Mouse (Mus musculus): ENCODE data around the gene Asic2.

The Asic2 gene

DNA sequence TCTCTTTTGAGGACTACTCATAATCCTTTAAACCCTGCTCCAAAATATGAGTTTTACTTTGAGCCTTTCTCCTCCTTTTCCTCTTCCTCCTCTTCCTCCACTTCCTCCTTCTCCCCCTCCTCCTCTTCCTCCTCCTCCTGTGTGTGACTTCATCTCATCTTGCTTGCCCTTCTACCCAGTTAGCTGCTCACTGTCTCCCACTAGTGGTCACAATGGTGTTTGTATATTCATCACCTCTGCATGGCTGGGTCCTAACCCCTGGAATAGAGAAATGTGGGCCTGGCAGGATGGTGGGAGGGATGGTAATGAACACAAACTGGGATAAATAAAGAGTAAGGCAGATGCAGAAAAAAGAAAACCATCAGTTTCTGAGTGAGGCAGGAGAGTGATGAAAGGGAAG, 492.0 kb downstream of the Asic2 start:
- no peak overlapping the region for H3K4me3 ChIP-seq (replicated peaks; ENCODE audit: low read length)
- TF ChIP-seq CTCF (conservative IDR thresholded peaks at IDR 0.05; ENCODE audit: low read length) (peak; percentile 76), NANOG (IDR thresholded peaks at IDR 0.05; ENCODE audit: borderline replicate concordance, low read length) (no peak)
- H3K36me3 ChIP-seq (ENCODE audit: insufficient read depth, low read length): no peaks in the 10 kb centered on the region

DNA sequence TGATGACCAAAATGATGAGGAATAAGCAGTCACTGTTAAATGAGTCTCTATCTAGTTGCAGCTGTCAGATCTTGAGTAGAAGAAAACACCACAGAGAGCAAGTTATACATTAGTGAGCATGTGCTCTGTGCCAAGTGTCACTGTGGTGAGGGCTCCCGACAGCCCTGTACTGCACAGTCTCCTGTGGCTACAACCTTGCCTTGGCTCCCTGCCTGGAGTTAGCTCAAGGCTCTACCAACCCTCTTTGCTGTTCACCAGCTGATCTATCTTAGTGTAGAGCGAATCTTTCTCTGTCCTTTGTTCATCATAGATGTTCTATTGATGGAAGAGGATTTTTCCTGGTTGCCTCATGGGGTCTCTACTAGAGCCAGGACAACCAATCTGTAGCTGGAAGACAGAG, 494.1 kb downstream of the Asic2 start:
- Histone ChIP-seq H3K9me3 (ENCODE audit: low read length) (no peaks in the 10 kb centered on the region), H3K4me3 (replicated peaks; ENCODE audit: low read length) (no peak overlapping the region), H3K36me3 (ENCODE audit: insufficient read depth, low read length) (no peaks in the 10 kb centered on the region), H3K27me3 (ENCODE audit: insufficient read depth, low read length) (peaks cover 2% of the 10 kb centered on the region; the same call in 1 of the 2 replicates), H3K4me1 (replicated peaks; ENCODE audit: low read depth, low read length) (no peaks in the 10 kb centered on the region)
- TF ChIP-seq POU5F1 (IDR thresholded peaks at IDR 0.05; ENCODE audit: borderline replicate concordance, low read length) (no peak), NANOG (IDR thresholded peaks at IDR 0.05; ENCODE audit: borderline replicate concordance, low read length) (no peak), CTCF (conservative IDR thresholded peaks at IDR 0.05; ENCODE audit: low read length) (no peak)

More for the DNA sequence above, 492.0 kb downstream of the Asic2 start:
- H3K27me3 ChIP-seq (ENCODE audit: insufficient read depth, low read length): peaks cover 2% of the 10 kb centered on the region; the same call in 1 of the 2 replicates
- H3K9me3 ChIP-seq (ENCODE audit: low read length): no peaks in the 10 kb centered on the region
- no peaks in the 10 kb centered on the region for H3K4me1 ChIP-seq (replicated peaks; ENCODE audit: low read depth, low read length)

DNA sequence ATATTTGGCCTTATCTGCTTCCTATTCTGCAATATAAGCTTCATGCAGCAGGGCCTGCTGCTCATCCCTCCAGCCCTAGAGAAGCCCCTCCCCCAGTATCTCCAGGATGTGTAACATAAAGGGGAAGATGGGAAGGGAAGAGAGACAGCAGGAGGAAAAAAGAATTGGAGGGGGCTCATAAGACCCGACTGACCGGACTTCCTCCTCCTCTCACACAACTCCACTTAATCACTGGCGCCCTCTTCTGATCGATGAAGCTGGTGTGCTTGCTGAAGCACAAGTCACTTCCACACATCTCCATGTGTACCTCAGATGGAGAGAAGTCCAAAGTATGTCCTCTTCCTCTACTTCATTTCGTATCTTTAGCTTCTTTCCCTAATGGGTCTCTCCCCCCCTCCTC, 506.1 kb downstream of the Asic2 start:
- 0 out of 2 replicates have a peak, but pooled peaks cover 2% of the 10 kb centered on the region for H3K27me3 ChIP-seq (ENCODE audit: insufficient read depth, low read length)
- H3K4me1 ChIP-seq (replicated peaks; ENCODE audit: low read depth, low read length): no peaks in the 10 kb centered on the region
- TF ChIP-seq CTCF (conservative IDR thresholded peaks at IDR 0.05; ENCODE audit: low read length) (peak; percentile 36), NANOG (IDR thresholded peaks at IDR 0.05; ENCODE audit: borderline replicate concordance, low read length) (no peak), POU5F1 (IDR thresholded peaks at IDR 0.05; ENCODE audit: borderline replicate concordance, low read length) (no peak)
- H3K36me3 ChIP-seq (ENCODE audit: insufficient read depth, low read length): no peaks in the 10 kb centered on the region
- no peak overlapping the region for H3K4me3 ChIP-seq (replicated peaks; ENCODE audit: low read length)
- no peaks in the 10 kb centered on the region for H3K9me3 ChIP-seq (ENCODE audit: low read length)

DNA sequence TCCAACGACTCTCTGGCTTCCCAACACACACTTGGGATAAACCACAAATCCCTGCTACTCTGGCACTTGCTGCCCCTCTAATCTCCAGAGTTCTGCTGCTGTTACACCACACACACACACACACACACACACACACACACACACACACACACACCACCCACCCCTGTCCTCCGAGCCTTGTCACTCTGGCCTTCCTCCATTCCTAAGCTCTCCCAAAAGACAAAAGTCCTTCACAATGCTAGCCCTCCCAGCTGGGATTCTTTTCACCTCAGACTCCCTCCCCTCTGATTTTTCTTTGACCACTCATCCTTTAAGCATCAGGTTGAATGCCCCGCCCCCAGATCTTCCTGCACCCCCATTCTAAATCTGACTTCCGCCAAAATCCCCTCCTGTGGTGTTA, 506.5 kb downstream of the Asic2 start:
- Histone ChIP-seq H3K4me1 (replicated peaks; ENCODE audit: low read depth, low read length) (no peaks in the 10 kb centered on the region), H3K36me3 (ENCODE audit: insufficient read depth, low read length) (no peaks in the 10 kb centered on the region), H3K9me3 (ENCODE audit: low read length) (no peaks in the 10 kb centered on the region), H3K4me3 (replicated peaks; ENCODE audit: low read length) (no peak overlapping the region), H3K27me3 (ENCODE audit: insufficient read depth, low read length) (0 out of 2 replicates have a peak, but pooled peaks cover 2% of the 10 kb centered on the region)
- TF ChIP-seq CTCF (conservative IDR thresholded peaks at IDR 0.05; ENCODE audit: low read length) (no peak), POU5F1 (IDR thresholded peaks at IDR 0.05; ENCODE audit: borderline replicate concordance, low read length) (no peak), NANOG (IDR thresholded peaks at IDR 0.05; ENCODE audit: borderline replicate concordance, low read length) (no peak)

DNA sequence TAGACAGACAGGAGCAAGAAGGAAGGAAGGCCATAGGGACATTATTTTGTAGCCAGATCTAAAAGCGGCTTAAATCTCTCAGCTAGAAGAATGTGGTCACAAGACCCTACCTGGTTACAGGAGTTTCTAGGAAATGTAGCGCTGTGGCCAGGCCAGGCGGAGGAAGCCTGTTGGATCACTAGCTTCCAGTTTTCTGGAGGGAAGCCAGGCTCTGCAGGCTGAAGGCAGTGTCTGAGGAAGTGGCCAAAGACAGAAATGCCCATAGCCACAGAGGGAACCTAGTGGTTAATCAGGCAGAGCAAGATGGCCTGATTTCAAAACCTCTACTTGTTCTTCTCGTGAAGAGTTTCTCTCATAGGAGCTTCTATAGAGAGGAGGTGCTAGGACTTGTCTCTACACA, 513.3 kb downstream of the Asic2 start:
- no peak for TF ChIP-seq NANOG (IDR thresholded peaks at IDR 0.05; ENCODE audit: borderline replicate concordance, low read length)
- peaks cover 5% of the 10 kb centered on the region for H3K4me1 ChIP-seq (replicated peaks; ENCODE audit: low read depth, low read length)
- no peak overlapping the region for H3K4me3 ChIP-seq (replicated peaks; ENCODE audit: low read length)
- no peaks in the 10 kb centered on the region for H3K9me3 ChIP-seq (ENCODE audit: low read length)
- H3K27me3 ChIP-seq (ENCODE audit: insufficient read depth, low read length): 0 out of 2 replicates have a peak, but pooled peaks cover 8% of the 10 kb centered on the region
- no peaks in the 10 kb centered on the region for H3K36me3 ChIP-seq (ENCODE audit: insufficient read depth, low read length)

DNA sequence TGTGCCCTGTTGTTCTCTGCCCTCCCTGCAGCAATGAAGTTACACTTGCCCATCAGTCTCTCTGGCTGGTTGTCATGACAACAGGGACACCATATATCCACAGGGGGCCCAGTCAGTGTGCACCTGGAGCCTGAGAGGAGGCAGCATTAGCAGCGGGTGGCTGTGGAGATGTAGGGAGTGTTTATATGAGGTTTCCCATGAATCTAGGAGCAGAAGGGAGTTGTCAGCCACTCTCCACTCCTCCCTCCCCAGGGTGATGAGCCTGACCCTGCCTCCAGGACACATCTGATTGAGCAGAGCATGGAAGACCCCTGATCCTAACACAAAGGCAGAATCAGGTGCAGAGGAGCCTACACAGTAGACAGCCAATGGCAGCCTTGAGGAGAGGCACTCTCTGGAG, 514.1 kb downstream of the Asic2 start:
- H3K4me3 ChIP-seq (replicated peaks; ENCODE audit: low read length): no peak overlapping the region
- H3K4me1 ChIP-seq (replicated peaks; ENCODE audit: low read depth, low read length): peaks cover 5% of the 10 kb centered on the region
- no peak for TF ChIP-seq POU5F1 (IDR thresholded peaks at IDR 0.05; ENCODE audit: borderline replicate concordance, low read length)
- no peaks in the 10 kb centered on the region for H3K9me3 ChIP-seq (ENCODE audit: low read length)
- no peaks in the 10 kb centered on the region for H3K36me3 ChIP-seq (ENCODE audit: insufficient read depth, low read length)
- 0 out of 2 replicates have a peak, but pooled peaks cover 8% of the 10 kb centered on the region for H3K27me3 ChIP-seq (ENCODE audit: insufficient read depth, low read length)

DNA sequence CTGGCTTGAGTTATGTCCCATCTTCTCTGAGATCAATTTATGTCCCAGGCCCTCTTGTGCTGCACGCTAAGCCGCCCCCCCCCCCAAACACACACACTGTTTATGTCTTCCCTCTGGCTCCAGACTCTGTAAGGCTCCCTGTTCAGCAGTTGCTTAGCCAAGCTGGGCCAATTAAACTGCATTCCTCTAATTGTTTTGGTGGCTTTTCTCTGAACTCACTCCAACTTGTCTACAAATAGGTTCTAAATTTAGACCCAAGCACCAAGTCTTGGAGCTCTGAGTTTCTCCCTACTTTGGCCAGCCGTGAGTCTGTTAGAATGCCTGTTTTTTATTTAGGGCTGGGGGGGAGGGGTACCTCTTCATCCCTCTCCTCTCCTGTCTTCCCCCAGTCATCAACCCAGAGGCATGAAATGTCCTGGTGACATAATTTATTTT, 519.0 kb downstream of the Asic2 start:
- H3K4me1 ChIP-seq (replicated peaks; ENCODE audit: low read depth, low read length): peaks cover 4% of the 10 kb centered on the region
- H3K36me3 ChIP-seq (ENCODE audit: insufficient read depth, low read length): no peaks in the 10 kb centered on the region
- no peak for TF ChIP-seq NANOG (IDR thresholded peaks at IDR 0.05; ENCODE audit: borderline replicate concordance, low read length)
- no peak for TF ChIP-seq CTCF (conservative IDR thresholded peaks at IDR 0.05; ENCODE audit: low read length)
- no peak for TF ChIP-seq POU5F1 (IDR thresholded peaks at IDR 0.05; ENCODE audit: borderline replicate concordance, low read length)
- peaks cover 5% of the 10 kb centered on the region; the same call in 1 of the 2 replicates for H3K27me3 ChIP-seq (ENCODE audit: insufficient read depth, low read length)
- H3K9me3 ChIP-seq (ENCODE audit: low read length): no peaks in the 10 kb centered on the region
- no peak overlapping the region for H3K4me3 ChIP-seq (replicated peaks; ENCODE audit: low read length)

DNA sequence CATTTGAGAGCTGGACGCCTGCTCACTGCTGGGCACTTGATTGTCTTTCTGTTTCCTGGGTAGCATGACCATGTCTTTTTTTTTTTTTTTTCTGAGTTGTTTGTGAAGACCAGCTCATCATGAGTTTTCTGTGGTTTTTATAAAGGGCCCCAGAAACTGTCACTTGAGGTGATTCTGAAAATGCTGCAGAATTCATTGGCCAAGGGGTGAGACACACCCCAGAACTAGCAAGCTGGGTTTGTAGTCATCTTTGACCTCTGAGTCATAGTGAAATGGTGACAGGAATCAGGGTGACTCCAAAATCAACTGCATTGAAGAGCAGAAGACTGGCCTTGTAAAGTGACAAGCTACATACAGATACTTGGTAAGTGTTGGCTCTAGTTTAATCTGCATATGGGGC, 521.9 kb downstream of the Asic2 start:
- TF ChIP-seq POU5F1 (IDR thresholded peaks at IDR 0.05; ENCODE audit: borderline replicate concordance, low read length) (no peak), CTCF (conservative IDR thresholded peaks at IDR 0.05; ENCODE audit: low read length) (no peak), NANOG (IDR thresholded peaks at IDR 0.05; ENCODE audit: borderline replicate concordance, low read length) (no peak)
- Histone ChIP-seq H3K4me3 (replicated peaks; ENCODE audit: low read length) (no peak overlapping the region), H3K36me3 (ENCODE audit: insufficient read depth, low read length) (no peaks in the 10 kb centered on the region), H3K9me3 (ENCODE audit: low read length) (no peaks in the 10 kb centered on the region), H3K4me1 (replicated peaks; ENCODE audit: low read depth, low read length) (0 out of 2 replicates have a peak, but pooled peaks cover 2% of the 10 kb centered on the region), H3K27me3 (ENCODE audit: insufficient read depth, low read length) (no peaks in the 10 kb centered on the region; the same call in 1 of the 2 replicates)

DNA sequence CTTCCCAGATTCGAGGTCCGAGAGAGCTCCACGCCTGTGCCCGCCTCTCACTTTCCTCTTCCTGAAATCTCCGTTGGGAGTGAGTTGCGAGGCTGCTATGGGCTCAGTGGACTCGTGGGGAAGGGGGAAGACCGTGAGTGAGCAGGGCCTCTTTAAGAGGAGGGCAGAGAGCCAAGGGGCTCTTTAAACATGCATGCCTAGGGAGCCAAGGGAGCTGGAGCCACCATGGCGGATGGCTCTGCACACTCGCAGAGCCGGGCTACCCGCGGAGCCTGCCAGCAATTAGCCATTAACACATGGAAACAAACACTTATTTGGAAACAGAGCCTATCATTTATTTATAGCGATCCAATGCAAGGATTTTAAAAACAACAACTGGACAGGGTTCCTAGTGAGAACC, 541.4 kb downstream of the Asic2 start:
- Histone ChIP-seq H3K4me3 (replicated peaks; ENCODE audit: low read length) (no peak overlapping the region), H3K27me3 (ENCODE audit: insufficient read depth, low read length) (peaks cover 12% of the 10 kb centered on the region; the same call in 1 of the 2 replicates), H3K9me3 (ENCODE audit: low read length) (peaks cover 8% of the 10 kb centered on the region), H3K4me1 (replicated peaks; ENCODE audit: low read depth, low read length) (no peaks in the 10 kb centered on the region), H3K36me3 (ENCODE audit: insufficient read depth, low read length) (no peaks in the 10 kb centered on the region)
- TF ChIP-seq NANOG (IDR thresholded peaks at IDR 0.05; ENCODE audit: borderline replicate concordance, low read length) (no peak), POU5F1 (IDR thresholded peaks at IDR 0.05; ENCODE audit: borderline replicate concordance, low read length) (no peak), CTCF (conservative IDR thresholded peaks at IDR 0.05; ENCODE audit: low read length) (no peak)

Measured in E14TG2a.4 (cell line).